Mouse (Mus musculus): ENCODE data around the gene Ndufc1. TPM values are rescaled to one million over a fixed set of nuclear protein-coding genes. Genes with fewer than 3 reads are reported as not detected.
"Not testable (repeated sequence)": the region's sequence is repeated elsewhere in the genome, so short reads cannot be mapped to it uniquely, and the experiment has no call there.

Ndufc1 gene
- 1,483 and 1,554 TPM in 2 replicates for polyA plus RNA-seq (2015; fragmentation: Nextera tagmentation; extraction: Ambion mirVana)

GRCm38 (mm10) chr3:51408561-51409183 lies at the start of gene Ndufc1:
Ndufc1 (minus strand) TSS chr3:51408988.
- peak; percentile 90 for ATAC-seq (replicated peaks; ENCODE audit: extremely low read depth, insufficient read depth, low FRiP score)

GRCm38 (mm10) chr3:51434871-51435595 lies 26.2 kb upstream of the Ndufc1 start:
- no peak for ATAC-seq (replicated peaks; ENCODE audit: extremely low read depth, insufficient read depth, low FRiP score)
- H3K36me3 ChIP-seq (ENCODE audit: control insufficient read depth, insufficient read depth): 0 out of 2 replicates have a peak, but pooled peaks cover 5% of the 10 kb centered on the region
- no peak overlapping the region for H3K4me2 ChIP-seq (ENCODE audit: low read depth, low read length)
- H3K9me3 ChIP-seq (replicated peaks; ENCODE audit: control insufficient read depth, low read length): no peaks in the 10 kb centered on the region
- no peak overlapping the region for H3K4me3 ChIP-seq (ENCODE audit: low read length)
- 91% methylated on average over 3 of the region's 3 CpGs for WGBS
- 0 out of 2 replicates have a peak, but pooled peaks cover 2% of the 10 kb centered on the region for H3K4me1 ChIP-seq (ENCODE audit: control insufficient read depth, insufficient read depth, low read length)
- no peaks in the 10 kb centered on the region for H3K27me3 ChIP-seq (ENCODE audit: control insufficient read depth, insufficient read depth, low read length)
- no peak overlapping the region for H3K27ac ChIP-seq (ENCODE audit: low read length)
- H3K9ac ChIP-seq (ENCODE audit: low read length): no peak overlapping the region

More at GRCm38 (mm10) chr3:51408561-51409183, at the start of gene Ndufc1:
- Histone ChIP-seq H3K4me3 (ENCODE audit: low read length) (peak within 1 kb of the TSS; percentile 95), H3K27me3 (ENCODE audit: control insufficient read depth, insufficient read depth, low read length) (no peaks in the 10 kb centered on the region), H3K9ac (ENCODE audit: low read length) (peak within 1 kb of the TSS; percentile 99), H3K9me3 (replicated peaks; ENCODE audit: control insufficient read depth, low read length) (no peaks in the 10 kb centered on the region), H3K27ac (ENCODE audit: low read length) (peak within 1 kb of the TSS; percentile 99), H3K4me1 (ENCODE audit: control insufficient read depth, insufficient read depth, low read length) (peaks cover 11% of the 10 kb centered on the region), H3K36me3 (ENCODE audit: control insufficient read depth, insufficient read depth) (peaks cover 14% of the 10 kb centered on the region), H3K4me2 (ENCODE audit: low read depth, low read length) (peak within 1 kb of the TSS; percentile 73)
- WGBS: under 1% methylated on average over 40 of the region's 40 CpGs

GRCm38 (mm10) chr3:51434364-51434763 lies 25.6 kb upstream of the Ndufc1 start:
- 86% methylated on average over 5 of the region's 5 CpGs for WGBS
- H3K27me3 ChIP-seq (ENCODE audit: control insufficient read depth, insufficient read depth, low read length); H3K9ac ChIP-seq (ENCODE audit: low read length); H3K4me2 ChIP-seq (ENCODE audit: low read depth, low read length); H3K36me3 ChIP-seq (ENCODE audit: control insufficient read depth, insufficient read depth); H3K4me1 ChIP-seq (ENCODE audit: control insufficient read depth, insufficient read depth, low read length); H3K27ac ChIP-seq (ENCODE audit: low read length); H3K9me3 ChIP-seq (replicated peaks; ENCODE audit: control insufficient read depth, low read length); H3K4me3 ChIP-seq (ENCODE audit: low read length); ATAC-seq (replicated peaks; ENCODE audit: extremely low read depth, insufficient read depth, low FRiP score): not testable (repeated sequence)

- no peak for ATAC-seq (replicated peaks; ENCODE audit: extremely low read depth, insufficient read depth, low FRiP score)
- H3K27me3 ChIP-seq (ENCODE audit: control insufficient read depth, insufficient read depth, low read length): no peaks in the 10 kb centered on the region
Measured at GRCm38 (mm10) chr3:51425394-51425793, 16.6 kb upstream of the Ndufc1 start.

GRCm38 (mm10) chr3:51421921-51422320 lies 13.1 kb upstream of the Ndufc1 start:
- Histone ChIP-seq H3K4me2 (ENCODE audit: low read depth, low read length) (no peak overlapping the region), H3K9ac (ENCODE audit: low read length) (no peak overlapping the region), H3K9me3 (replicated peaks; ENCODE audit: control insufficient read depth, low read length) (no peaks in the 10 kb centered on the region), H3K27ac (ENCODE audit: low read length) (no peak overlapping the region), H3K27me3 (ENCODE audit: control insufficient read depth, insufficient read depth, low read length) (no peaks in the 10 kb centered on the region), H3K4me3 (ENCODE audit: low read length) (no peak overlapping the region), H3K4me1 (ENCODE audit: control insufficient read depth, insufficient read depth, low read length) (peaks cover 10% of the 10 kb centered on the region), H3K36me3 (ENCODE audit: control insufficient read depth, insufficient read depth) (no peaks in the 10 kb centered on the region)
- no peak for ATAC-seq (replicated peaks; ENCODE audit: extremely low read depth, insufficient read depth, low FRiP score)
- WGBS: 75% methylated on average over 3 of the region's 3 CpGs

More at GRCm38 (mm10) chr3:51425394-51425793, 16.6 kb upstream of the Ndufc1 start:
- Histone ChIP-seq H3K9ac (ENCODE audit: low read length) (no peak overlapping the region), H3K4me1 (ENCODE audit: control insufficient read depth, insufficient read depth, low read length) (no peaks in the 10 kb centered on the region), H3K36me3 (ENCODE audit: control insufficient read depth, insufficient read depth) (no peaks in the 10 kb centered on the region), H3K9me3 (replicated peaks; ENCODE audit: control insufficient read depth, low read length) (no peaks in the 10 kb centered on the region), H3K4me2 (ENCODE audit: low read depth, low read length) (no peak overlapping the region), H3K4me3 (ENCODE audit: low read length) (no peak overlapping the region), H3K27ac (ENCODE audit: low read length) (no peak overlapping the region)

- Histone ChIP-seq H3K36me3 (ENCODE audit: control insufficient read depth, insufficient read depth) (no peaks in the 10 kb centered on the region), H3K4me2 (ENCODE audit: low read depth, low read length) (peak overlapping the region; percentile 4; the same call in 1 of the 2 replicates), H3K4me3 (ENCODE audit: low read length) (no peak overlapping the region), H3K4me1 (ENCODE audit: control insufficient read depth, insufficient read depth, low read length) (peaks cover 20% of the 10 kb centered on the region), H3K27ac (ENCODE audit: low read length) (no peak overlapping the region), H3K9ac (ENCODE audit: low read length) (no peak overlapping the region), H3K9me3 (replicated peaks; ENCODE audit: control insufficient read depth, low read length) (no peaks in the 10 kb centered on the region), H3K27me3 (ENCODE audit: control insufficient read depth, insufficient read depth, low read length) (no peaks in the 10 kb centered on the region)
- 42% methylated on average over 2 of the region's 2 CpGs for WGBS
- ATAC-seq (replicated peaks; ENCODE audit: extremely low read depth, insufficient read depth, low FRiP score): no peak
Measured at GRCm38 (mm10) chr3:51417966-51418365, 9.2 kb upstream of the Ndufc1 start.

- no peak overlapping the region for H3K27ac ChIP-seq (ENCODE audit: low read length)
- H3K9me3 ChIP-seq (replicated peaks; ENCODE audit: control insufficient read depth, low read length): no peaks in the 10 kb centered on the region
- WGBS: 49% methylated on average over 2 of the region's 2 CpGs
- peaks cover 20% of the 10 kb centered on the region for H3K4me1 ChIP-seq (ENCODE audit: control insufficient read depth, insufficient read depth, low read length)
- no peak overlapping the region; the same call in 1 of the 2 replicates for H3K9ac ChIP-seq (ENCODE audit: low read length)
- H3K36me3 ChIP-seq (ENCODE audit: control insufficient read depth, insufficient read depth): no peaks in the 10 kb centered on the region
- H3K4me2 ChIP-seq (ENCODE audit: low read depth, low read length): peak overlapping the region; percentile 84
- ATAC-seq (replicated peaks; ENCODE audit: extremely low read depth, insufficient read depth, low FRiP score): no peak
- peak overlapping the region; percentile 96; the same call in 1 of the 2 replicates for H3K4me3 ChIP-seq (ENCODE audit: low read length)
- H3K27me3 ChIP-seq (ENCODE audit: control insufficient read depth, insufficient read depth, low read length): no peaks in the 10 kb centered on the region
Measured at GRCm38 (mm10) chr3:51417485-51417884, 8.7 kb upstream of the Ndufc1 start.

- no peak for ATAC-seq (replicated peaks; ENCODE audit: extremely low read depth, insufficient read depth, low FRiP score)
- Histone ChIP-seq H3K9me3 (replicated peaks; ENCODE audit: control insufficient read depth, low read length) (no peaks in the 10 kb centered on the region), H3K27ac (ENCODE audit: low read length) (peak overlapping the region; percentile 96), H3K4me3 (ENCODE audit: low read length) (peak overlapping the region; percentile 96), H3K9ac (ENCODE audit: low read length) (peak overlapping the region; percentile 93), H3K4me1 (ENCODE audit: control insufficient read depth, insufficient read depth, low read length) (peaks cover 20% of the 10 kb centered on the region), H3K4me2 (ENCODE audit: low read depth, low read length) (peak overlapping the region; percentile 84), H3K27me3 (ENCODE audit: control insufficient read depth, insufficient read depth, low read length) (no peaks in the 10 kb centered on the region), H3K36me3 (ENCODE audit: control insufficient read depth, insufficient read depth) (no peaks in the 10 kb centered on the region)
- WGBS: 9% methylated on average over 8 of the region's 8 CpGs
Measured at GRCm38 (mm10) chr3:51417135-51417458, 8.3 kb upstream of the Ndufc1 start.

Measured in heart, embryonic 16.5 days (tissue).